Mouse (Mus musculus) E14TG2a.4 (cell line): ENCODE results near the gene Osbpl8.
A peak's percentile ranks its signal among the peaks of the same experiment; 100 is the strongest.

ENCODE experiments used
- H3K27me3 ChIP-seq: 2 replicates; pipeline ENCODE4 v1.6.1; 2014; ENCODE audit warnings: low read length, control low read depth; ENCODE audit not compliant: insufficient read depth
- H3K36me3 ChIP-seq: 2 replicates; pipeline ENCODE4 v1.6.1; 2014; ENCODE audit warnings: low read length, control low read depth; ENCODE audit not compliant: insufficient read depth
- H3K4me1 ChIP-seq: replicated peaks from 2 replicates; pipeline ENCODE4 v1.6.1; 2014; ENCODE audit warnings: low read depth, low read length, control low read depth
- H3K4me3 ChIP-seq: replicated peaks from 2 replicates; pipeline ENCODE4 v1.5.1; 2014; ENCODE audit warnings: mild to moderate bottlenecking, low read length
- H3K9me3 ChIP-seq: 2 replicates; pipeline ENCODE4 v1.6.1; 2014; ENCODE audit warnings: low read length, control low read depth
- CTCF ChIP-seq: conservative IDR thresholded peaks from 2 replicates; pipeline ENCODE4 v1.5.1; 2014; ENCODE audit warnings: low read length
- NANOG ChIP-seq: IDR thresholded peaks from 2 replicates; pipeline ENCODE4 v1.6.1; 2014; ENCODE audit warnings: borderline replicate concordance, low read length, mixed read lengths
- POU5F1 ChIP-seq: IDR thresholded peaks from 2 replicates; pipeline ENCODE4 v1.6.1; 2014; ENCODE audit warnings: low read length, borderline replicate concordance

Gene Osbpl8

GRCm38 (mm10) chr10:111166057-111166841 lies 1.7 kb downstream of the Osbpl8 start:
- Histone ChIP-seq H3K9me3 (no peaks in the 10 kb centered on the region), H3K4me1 (peaks cover 38% of the 10 kb centered on the region), H3K27me3 (peaks cover 7% of the 10 kb centered on the region), H3K36me3 (no peaks in the 10 kb centered on the region), H3K4me3 (peak overlapping the region; percentile 98)
- TF ChIP-seq NANOG (no peak), CTCF (no peak), POU5F1 (no peak)

DNA sequence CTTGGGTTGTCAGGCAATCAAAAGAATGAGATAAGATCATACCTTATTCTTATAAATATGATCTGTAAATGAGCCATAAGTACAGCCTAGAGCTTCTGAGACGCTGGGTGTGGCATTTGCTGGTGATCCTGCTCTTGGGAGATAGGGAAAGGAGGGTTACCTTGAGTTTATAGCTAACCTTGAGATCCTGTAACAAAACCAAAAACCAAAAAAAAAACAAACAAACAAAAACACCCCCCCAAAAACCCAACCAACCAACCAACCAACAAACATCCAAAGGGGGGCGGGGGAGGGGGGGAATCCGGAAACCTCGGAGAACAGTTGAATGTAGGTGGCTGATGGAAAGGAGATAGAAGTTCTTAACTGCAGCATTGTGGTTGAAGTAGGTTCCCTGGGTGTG lies 2.9 kb downstream of the Osbpl8 start:
- Histone ChIP-seq H3K4me3 (no peak overlapping the region), H3K36me3 (no peaks in the 10 kb centered on the region), H3K4me1 (peaks cover 45% of the 10 kb centered on the region), H3K27me3 (peaks cover 7% of the 10 kb centered on the region), H3K9me3 (no peaks in the 10 kb centered on the region)
- TF ChIP-seq NANOG = no peak
- no peak for TF ChIP-seq CTCF
- TF ChIP-seq POU5F1 = no peak

GRCm38 (mm10) chr10:111168305-111168704 lies 3.8 kb downstream of the Osbpl8 start:
- peaks cover 7% of the 10 kb centered on the region for H3K27me3 ChIP-seq
- H3K4me1 ChIP-seq = peaks cover 45% of the 10 kb centered on the region
- TF ChIP-seq CTCF = no peak
- TF ChIP-seq NANOG = no peak
- no peak overlapping the region for H3K4me3 ChIP-seq
- no peaks in the 10 kb centered on the region for H3K36me3 ChIP-seq
- no peaks in the 10 kb centered on the region for H3K9me3 ChIP-seq

- TF ChIP-seq NANOG = no peak
- no peak for TF ChIP-seq POU5F1
- no peak for TF ChIP-seq CTCF
- peaks cover 28% of the 10 kb centered on the region for H3K4me1 ChIP-seq
- no peaks in the 10 kb centered on the region for H3K36me3 ChIP-seq
- no peaks in the 10 kb centered on the region for H3K9me3 ChIP-seq
- peaks cover 4% of the 10 kb centered on the region for H3K27me3 ChIP-seq
- H3K4me3 ChIP-seq = no peak overlapping the region
Observed at GRCm38 (mm10) chr10:111171246-111171934, 6.8 kb downstream of the Osbpl8 start.

DNA sequence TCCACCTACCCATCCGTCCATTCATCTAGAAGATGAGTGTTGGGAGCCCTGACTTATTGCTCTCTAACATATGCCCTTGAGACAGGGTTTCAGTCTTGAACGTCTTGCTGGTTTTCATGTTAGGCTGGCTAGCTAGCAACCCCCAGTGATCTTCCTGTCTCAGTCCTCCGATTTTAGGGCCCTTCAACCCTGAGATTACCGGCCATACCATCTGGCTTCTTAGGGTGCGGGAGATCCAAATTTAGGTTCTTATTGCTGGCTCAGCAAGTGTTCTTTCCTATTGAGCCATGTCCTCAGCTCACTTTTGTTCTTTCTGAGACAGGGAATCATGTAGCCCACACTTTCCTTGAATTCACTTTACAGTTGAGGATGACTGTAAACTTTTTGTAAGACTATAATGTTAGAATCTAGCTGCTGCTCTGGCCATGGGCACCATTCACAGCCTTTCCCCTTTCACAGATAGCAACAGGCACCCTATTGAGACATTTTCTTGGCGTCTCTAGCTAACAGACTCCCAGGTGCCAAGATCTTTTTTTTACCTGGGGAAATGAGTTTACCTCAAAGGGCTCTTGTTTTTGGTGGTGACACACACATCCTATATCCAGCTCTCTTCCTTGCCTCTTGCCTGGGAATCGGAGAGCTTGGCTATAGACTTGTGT lies 9.2 kb downstream of the Osbpl8 start:
- H3K4me1 ChIP-seq = peaks cover 13% of the 10 kb centered on the region
- H3K36me3 ChIP-seq = no peaks in the 10 kb centered on the region
- no peaks in the 10 kb centered on the region for H3K9me3 ChIP-seq
- no peak for TF ChIP-seq CTCF
- TF ChIP-seq NANOG = no peak
- no peak for TF ChIP-seq POU5F1
- H3K27me3 ChIP-seq = no peaks in the 10 kb centered on the region
- H3K4me3 ChIP-seq = no peak overlapping the region

GRCm38 (mm10) chr10:111177336-111177735 lies 12.8 kb downstream of the Osbpl8 start:
- Histone ChIP-seq H3K27me3 (no peaks in the 10 kb centered on the region), H3K36me3 (no peaks in the 10 kb centered on the region), H3K4me3 (no peak overlapping the region), H3K4me1 (peaks cover 7% of the 10 kb centered on the region), H3K9me3 (no peaks in the 10 kb centered on the region)
- TF ChIP-seq NANOG (no peak), POU5F1 (no peak), CTCF (no peak)

GRCm38 (mm10) chr10:111178024-111178423 lies 13.5 kb downstream of the Osbpl8 start:
- TF ChIP-seq POU5F1 = no peak
- no peak for TF ChIP-seq CTCF
- no peak for TF ChIP-seq NANOG
- peaks cover 7% of the 10 kb centered on the region for H3K4me1 ChIP-seq
- H3K36me3 ChIP-seq = no peaks in the 10 kb centered on the region
- no peaks in the 10 kb centered on the region for H3K9me3 ChIP-seq
- H3K27me3 ChIP-seq = no peaks in the 10 kb centered on the region
- no peak overlapping the region for H3K4me3 ChIP-seq

GRCm38 (mm10) chr10:111180633-111181032 lies 16.1 kb downstream of the Osbpl8 start:
- no peak overlapping the region for H3K4me3 ChIP-seq
- H3K9me3 ChIP-seq = no peaks in the 10 kb centered on the region
- TF ChIP-seq POU5F1 = no peak
- no peak for TF ChIP-seq NANOG
- peak; percentile 32; the same call in 1 of the 2 replicates for TF ChIP-seq CTCF
- H3K36me3 ChIP-seq = no peaks in the 10 kb centered on the region
- H3K4me1 ChIP-seq = peaks cover 7% of the 10 kb centered on the region
- H3K27me3 ChIP-seq = no peaks in the 10 kb centered on the region
